Mouse (Mus musculus) heart, adult 10 weeks (tissue): ENCODE data around the gene Snrnp200. TPM values are rescaled to one million over a fixed set of nuclear protein-coding genes. Genes with fewer than 3 reads are reported as not detected.

ENCODE experiments used
- polyA plus RNA-seq: library from polyadenylated mRNA; stranded (reverse); fragments of 350-450 nt; fragmentation: Illumina TruSeq; extraction: RNeasy Lipid Tissue Mini Kit (QIAGEN cat#74804); gene quantifications from one replicate; pipeline ENCODE4 v1.2.3, GENCODE M21; 2014; ENCODE audit warnings: low read depth, low replicate concordance

The Snrnp200 gene
- 52.0 TPM for polyA plus RNA-seq

DNA sequence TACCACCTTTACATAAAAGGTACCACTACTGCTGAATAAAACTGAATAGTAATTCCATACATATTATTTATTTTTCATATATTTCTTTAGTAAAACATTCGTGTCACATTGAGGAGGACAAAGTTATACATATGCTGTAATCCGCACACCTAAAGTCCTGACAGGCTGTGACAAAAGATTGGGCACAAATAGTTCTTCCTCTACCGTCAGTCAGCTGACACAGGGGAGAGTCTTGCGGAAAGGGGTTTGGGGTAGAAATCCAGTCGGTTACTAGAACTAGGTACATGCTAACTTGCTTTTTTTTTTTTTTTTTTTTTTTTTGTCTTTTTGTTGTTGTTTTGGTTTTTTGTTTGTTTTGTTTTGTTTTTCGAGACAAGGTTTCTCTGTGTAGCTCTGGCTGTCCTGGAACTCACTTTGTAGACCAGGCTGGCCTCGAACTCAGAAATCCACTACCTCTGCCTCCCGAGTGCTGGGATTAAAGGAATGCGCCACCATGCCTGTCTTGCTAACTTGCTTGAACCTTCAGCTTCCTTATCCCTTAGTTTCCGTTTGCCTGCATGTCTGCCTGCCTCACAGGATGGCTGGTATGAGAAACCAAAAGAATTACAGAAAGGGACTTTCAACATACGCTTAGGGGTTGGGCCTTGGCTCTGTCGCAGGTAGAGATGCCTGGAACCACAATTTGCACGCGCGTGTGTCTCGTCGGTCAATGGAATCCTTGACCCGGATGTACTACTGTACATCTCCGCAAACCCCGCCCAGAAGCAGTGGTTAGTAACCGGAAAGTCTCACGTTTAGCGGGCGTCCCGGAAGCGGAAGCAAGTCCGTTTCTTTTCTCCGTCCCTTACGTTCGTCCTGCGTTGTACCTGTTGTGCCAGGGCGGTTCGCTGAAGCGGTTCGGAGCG lies at the start of gene Snrnp200, which contains the start of gene 1810024B03Rik:
Gene Snrnp200, plus strand, starts transcription at position 840 of the 905 bp plus-strand sequence.
Gene 1810024B03Rik, minus strand, starts transcription at position 734 of the 905 bp plus-strand sequence.

DNA sequence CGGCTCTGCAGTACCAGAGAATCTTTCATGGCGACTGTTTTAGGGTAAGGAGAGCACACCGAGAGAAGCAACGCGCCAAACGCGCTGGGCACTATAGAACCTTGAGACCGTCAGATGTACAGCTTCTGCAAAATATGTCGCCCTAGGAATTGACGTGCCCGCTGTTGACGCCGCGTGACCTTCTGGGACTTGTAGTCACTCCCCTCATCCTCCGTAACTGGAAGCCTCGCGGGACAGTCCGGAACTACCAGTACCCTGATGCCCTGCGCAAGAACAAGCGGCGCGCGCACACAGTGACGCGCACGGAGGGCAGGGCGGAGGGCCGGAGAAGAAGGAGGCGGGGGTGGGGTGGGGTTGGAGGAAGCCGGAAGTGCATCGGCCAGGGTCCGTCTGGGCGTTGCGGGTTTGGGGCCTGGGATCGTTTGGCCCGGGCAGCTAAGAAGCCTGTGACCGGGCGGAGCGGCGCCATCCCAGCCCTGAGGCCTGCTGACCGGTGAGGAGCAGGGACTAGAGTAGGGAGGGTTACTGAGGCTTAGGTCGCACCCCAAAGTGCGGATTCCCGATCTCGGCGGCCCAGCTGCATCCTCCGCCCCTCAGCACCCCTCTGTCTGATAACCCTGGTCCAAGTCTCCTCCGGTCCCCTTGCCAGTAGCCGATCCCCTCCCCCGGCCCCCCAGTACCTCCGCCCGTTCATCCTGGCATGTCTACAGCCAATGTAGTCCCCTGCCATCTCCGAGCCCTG lies 39.6 kb downstream of the Snrnp200 start, which contains the start of the genes Ciao1 and Tmem127:
Gene Ciao1, minus strand, starts transcription at position 225 of the 742 bp plus-strand sequence.
Gene Tmem127, plus strand, starts transcription at position 317 of the 742 bp plus-strand sequence.

DNA sequence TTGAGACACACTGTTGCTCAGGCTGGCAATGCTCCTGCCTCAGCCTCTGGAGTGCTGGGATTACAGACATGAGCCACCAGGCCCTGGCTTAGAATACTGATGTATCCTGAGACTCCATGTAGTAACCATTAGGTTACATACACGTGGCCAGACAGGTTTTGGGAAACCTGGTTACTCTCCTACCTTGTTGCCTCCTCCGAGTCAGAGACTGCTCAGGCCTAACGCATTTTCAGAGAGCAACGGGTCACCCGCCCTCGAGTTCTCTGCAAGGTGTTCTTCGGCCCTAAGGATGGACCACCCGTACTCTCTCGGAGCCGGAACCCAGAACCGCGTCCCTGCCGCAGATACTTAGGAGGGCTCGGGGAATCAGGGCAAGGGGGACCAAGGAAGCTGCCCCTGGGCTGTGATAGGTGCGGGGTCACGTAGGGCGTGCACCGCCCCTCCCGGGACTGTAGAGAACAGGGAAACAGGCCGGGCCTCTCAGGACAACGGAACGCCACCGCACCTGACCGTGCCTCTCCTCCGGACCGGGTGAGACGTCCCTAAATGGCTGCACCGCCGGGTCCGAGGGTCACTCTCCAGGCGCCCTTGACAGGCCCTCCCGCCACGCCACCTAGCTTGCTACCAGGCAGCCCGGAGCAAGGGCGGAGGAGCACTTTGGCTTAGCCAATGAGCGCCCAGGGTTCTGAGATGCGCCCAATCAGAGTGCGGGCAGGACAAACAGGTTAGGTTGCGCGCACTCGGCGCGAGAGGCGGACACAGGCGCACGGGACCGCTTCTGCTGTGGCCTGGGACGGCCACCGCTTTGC lies 61.5 kb downstream of the Snrnp200 start, which contains the start of gene Stard7:
Gene Stard7, plus strand, starts transcription at position 728 of the 809 bp plus-strand sequence.

Other genes starting within 250 kb of the Snrnp200 start
- gene Ap4e1, start 199.7 kb upstream of the Snrnp200 start, polyA plus RNA-seq: 7.1 TPM
- gene Blvra, start 137.7 kb upstream of the Snrnp200 start, polyA plus RNA-seq: 22.1 TPM
- 0.84 TPM for gene Ncaph, start 74.4 kb upstream of the Snrnp200 start, polyA plus RNA-seq
- gene Itpripl1, start 64.9 kb upstream of the Snrnp200 start, polyA plus RNA-seq: 8.6 TPM
- gene 1810024B03Rik, start 106 bp upstream of the Snrnp200 start, polyA plus RNA-seq: 0.55 TPM
- gene Ciao1, start 39.4 kb downstream of the Snrnp200 start, polyA plus RNA-seq: 60.3 TPM
- 29.0 TPM for gene Tmem127, start 39.5 kb downstream of the Snrnp200 start, polyA plus RNA-seq
- 160 TPM for gene Stard7, start 61.8 kb downstream of the Snrnp200 start, polyA plus RNA-seq
- 0.94 TPM for gene Dusp2, start 127.8 kb downstream of the Snrnp200 start, polyA plus RNA-seq
- gene Astl, start 130.3 kb downstream of the Snrnp200 start, polyA plus RNA-seq: not detected
- 0.73 TPM for gene Adra2b, start 154.8 kb downstream of the Snrnp200 start, polyA plus RNA-seq
- 0.16 TPM for gene Gpat2, start 216.8 kb downstream of the Snrnp200 start, polyA plus RNA-seq
- gene Fahd2a, start 236.2 kb downstream of the Snrnp200 start, polyA plus RNA-seq: 40.6 TPM